21 mouse cellular contexts compared by ENCODE assay signal in genomic region chr15:83408216-83408615, GRCm38 (mm10). TPM values are rescaled to one million over a fixed set of nuclear protein-coding genes. Genes with fewer than 3 reads are reported as not detected.
DNase-seq lines count a peak whose midpoint lies in the region; ATAC-seq and TF ChIP-seq lines count a peak whose summit lies in the region.
"Had no signal": no experiment of that assay in that cellular context is flagged by ENCODE, and none has a peak within 500 bp of the region (broad histone marks: within the 10 kb centered on the region; RNA-seq: fewer than 3 reads in every experiment).

No protein-coding gene starts in this region.

- ATAC-seq in liver, embryonic 15.5 days (ENCODE audit: insufficient read depth), result no peak
- ATAC-seq in liver, embryonic 12.5 days, result no peak
- ATAC-seq in G1E (ENCODE audit: extremely low read depth, insufficient number of reproducible peaks, low FRiP score, poor library complexity, severe bottlenecking), result peak; percentile 34
- peak; percentile 47; the same call in 1 of the 2 replicates for ATAC-seq in common myeloid progenitor, adult 5-6 weeks (replicated peaks; ENCODE audit: low read depth, poor library complexity, severe bottlenecking)
- ATAC-seq in megakaryocyte progenitor cell, adult 5-6 weeks (replicated peaks; ENCODE audit: poor library complexity), result peak; percentile 49
- ATAC-seq: forebrain, postnatal 0 days had no signal

- H3K4me2 ChIP-seq in liver, embryonic 15.5 days, result no peak overlapping the region
- no peak overlapping the region for H3K4me2 ChIP-seq in liver, embryonic 12.5 days
- H3K4me2 ChIP-seq: embryonic facial prominence, embryonic 13.5 days; heart, embryonic 11.5 days; liver, embryonic 11.5 days; neural tube, embryonic 15.5 days had no signal

- peaks cover 57% of the 10 kb centered on the region for H3K4me1 ChIP-seq in liver, embryonic 15.5 days (replicated peaks)
- peaks cover 71% of the 10 kb centered on the region for H3K4me1 ChIP-seq in liver, embryonic 12.5 days
- H3K4me1 ChIP-seq in G1E (ENCODE audit: insufficient read depth, low read depth, low read length), result peaks cover 22% of the 10 kb centered on the region
- H3K4me1 ChIP-seq: neural tube, embryonic 15.5 days had no signal

- DNase-seq in G1E (ENCODE audit: low spot score), result peak; percentile 44
- no peak for DNase-seq in frontal cortex, postnatal 10 days (ENCODE audit: low spot score in 2 of 2)
- DNase-seq in left cerebral cortex, adult 8-10 months (ENCODE audit: low spot score in 2 of 2), result no peak
- DNase-seq in embryo, embryonic 11 days, result no peak
- DNase-seq: adrenal gland, adult 8-10 months; cerebellum, adult 18-20 months; forebrain, postnatal 0 days; gastrocnemius, postnatal 14 days; layer of hippocampus, postnatal 36 days; retina, postnatal 1 day; thymus, adult 18-20 months had no signal

- no peaks in the 10 kb centered on the region for H3K9me3 ChIP-seq in liver, embryonic 15.5 days (replicated peaks)
- H3K9me3 ChIP-seq in liver, embryonic 12.5 days (replicated peaks), result no peaks in the 10 kb centered on the region
- H3K9me3 ChIP-seq in G1E (replicated peaks), result no peaks in the 10 kb centered on the region
- H3K9me3 ChIP-seq: embryonic facial prominence, embryonic 13.5 days; limb, embryonic 10.5 days; midbrain, embryonic 10.5 days; neural tube, embryonic 15.5 days had no signal

- no peak for TF ChIP-seq CTCF in G1E (IDR thresholded peaks at IDR 0.05; ENCODE audit: low read depth, low read length)

- H3K9ac ChIP-seq in liver, embryonic 15.5 days, result no peak overlapping the region
- no peak overlapping the region for H3K9ac ChIP-seq in liver, embryonic 12.5 days
- H3K9ac ChIP-seq: embryonic facial prominence, embryonic 13.5 days; forebrain, postnatal 0 days; neural tube, embryonic 15.5 days had no signal

- no peaks in the 10 kb centered on the region for H3K27me3 ChIP-seq in liver, embryonic 15.5 days
- H3K27me3 ChIP-seq in liver, embryonic 12.5 days (replicated peaks), result no peaks in the 10 kb centered on the region
- no peaks in the 10 kb centered on the region for H3K27me3 ChIP-seq in G1E (ENCODE audit: insufficient read depth, low read length)
- H3K27me3 ChIP-seq: embryonic facial prominence, embryonic 13.5 days; neural tube, embryonic 15.5 days had no signal

- peaks cover 21% of the 10 kb centered on the region for H3K36me3 ChIP-seq in liver, embryonic 15.5 days (replicated peaks)
- peaks cover 52% of the 10 kb centered on the region for H3K36me3 ChIP-seq in liver, embryonic 12.5 days
- peaks cover 70% of the 10 kb centered on the region for H3K36me3 ChIP-seq in G1E (replicated peaks)
- H3K36me3 ChIP-seq: embryonic facial prominence, embryonic 13.5 days; midbrain, embryonic 10.5 days; neural tube, embryonic 15.5 days had no signal

- H3K27ac ChIP-seq in liver, embryonic 15.5 days (replicated peaks), result peak overlapping the region; percentile 19; the same call in 1 of the 2 replicates
- no peak overlapping the region for H3K27ac ChIP-seq in liver, embryonic 12.5 days
- H3K27ac ChIP-seq: embryonic facial prominence, embryonic 13.5 days; limb, embryonic 10.5 days; midbrain, embryonic 10.5 days; neural tube, embryonic 15.5 days had no signal

- WGBS in liver, embryonic 15.5 days (ENCODE audit: insufficient replicate concordance), result 68% methylated on average over 5 of the region's 5 CpGs
- 62% methylated on average over 5 of the region's 5 CpGs for WGBS in liver, embryonic 12.5 days (ENCODE audit: insufficient replicate concordance)

- no peak overlapping the region for H3K4me3 ChIP-seq in liver, embryonic 15.5 days (replicated peaks)
- no peak overlapping the region for H3K4me3 ChIP-seq in liver, embryonic 12.5 days
- H3K4me3 ChIP-seq in G1E (ENCODE audit: low read depth, low read length), result no peak overlapping the region
- H3K4me3 ChIP-seq: embryonic facial prominence, embryonic 13.5 days; limb, embryonic 10.5 days; midbrain, embryonic 10.5 days; neural tube, embryonic 15.5 days had no signal

RNA-seq across cellular contexts. Expression of gene Pacsin2, which starts 56.2 kb away (rescaled TPM):
- polyA plus RNA-seq in liver, embryonic 15.5 days (2015; fragmentation: Nextera tagmentation; extraction: Ambion mirVana), result 46.7 and 50.5 TPM in 2 replicates
- 65.1 and 68.4 TPM in 2 replicates for polyA plus RNA-seq in liver, embryonic 12.5 days (2016; fragmentation: Nextera tagmentation; extraction: Ambion mirVana)
- total RNA-seq in G1E (2014; fragmentation: Nextera tagmentation) (34.5 and 36.0 TPM in 2 replicates), G1E (2017) (41.6 and 45.2 TPM in 2 replicates)
- polyA plus RNA-seq in G1E (2012), result 60.5 and 61.0 TPM in 2 replicates
- 98.3 and 123 TPM in 2 replicates for total RNA-seq in common myeloid progenitor, adult 5-6 weeks (2017)
- 40.0 and 47.4 TPM in 2 replicates for total RNA-seq in megakaryocyte progenitor cell, adult 5-6 weeks (2015)
- total RNA-seq in megakaryocyte progenitor cell, adult 5-6 weeks (2017), result 71.7 and 101 TPM in 2 replicates
- 100 to 1,000 TPM in 2 of 4 experiments, 10 to 100 TPM in 2; 86.2 to 103 (median 98.5) TPM for total RNA-seq in left cerebral cortex, adult 8-10 months (2022)

RNA-seq across cellular contexts. Expression of gene Arfgap3, which starts 58.2 kb away (rescaled TPM):
- polyA plus RNA-seq in liver, embryonic 15.5 days (2015; fragmentation: Nextera tagmentation; extraction: Ambion mirVana), result 15.4 TPM in 2 replicates
- 16.2 and 19.9 TPM in 2 replicates for polyA plus RNA-seq in liver, embryonic 12.5 days (2016; fragmentation: Nextera tagmentation; extraction: Ambion mirVana)
- total RNA-seq in G1E (2014; fragmentation: Nextera tagmentation), result 39.7 and 56.7 TPM in 2 replicates
- total RNA-seq in G1E (2017), result 47.0 and 49.7 TPM in 2 replicates
- polyA plus RNA-seq in G1E (2012), result 7.1 and 8.4 TPM in 2 replicates
- 13.8 and 25.5 TPM in 2 replicates for total RNA-seq in common myeloid progenitor, adult 5-6 weeks (2017)
- total RNA-seq in megakaryocyte progenitor cell, adult 5-6 weeks (2015), result 19.9 and 23.7 TPM in 2 replicates
- total RNA-seq in megakaryocyte progenitor cell, adult 5-6 weeks (2017), result 21.4 and 25.4 TPM in 2 replicates
- 10 to 100 TPM; 21.8 to 28.5 (median 23.8) TPM for total RNA-seq in left cerebral cortex, adult 8-10 months (2022)

Comparison
In these comparisons a context has a peak if more than half of its experiments do, and no peak if none do; other contexts are left out.
1. ATAC-seq: peak in G1E (single experiment), common myeloid progenitor, adult 5-6 weeks (single experiment) and megakaryocyte progenitor cell, adult 5-6 weeks (single experiment); none in liver, embryonic 15.5 days (single experiment) and liver, embryonic 12.5 days (single experiment).